Mouse (Mus musculus) midbrain, embryonic 14.5 days (tissue): Measurements from ENCODE around the gene Gmeb1. TPM values are rescaled to one million over a fixed set of nuclear protein-coding genes. Genes with fewer than 3 reads are reported as not detected.

Experiments
- ATAC-seq: fragments of 200-750 bp; cut with Nextera tagmentation; 2 replicates; pipeline ENCODE4 v1.8.0; 2017; ENCODE audit warnings: moderate number of reproducible peaks, moderate library complexity; ENCODE audit not compliant: low FRiP score, low TSS enrichment
- DNase-seq: peaks from one replicate; pipeline ENCODE4 v3.0.0-alpha.2; 2015
- H3K27ac ChIP-seq: fragments of 300-500 bp; sonication (generic); replicated peaks from 2 replicates; pipeline ENCODE4 v1.5.1; 2014; ENCODE audit warnings: mild to moderate bottlenecking, low read depth, low read length, moderate library complexity
- H3K27me3 ChIP-seq: fragments of 300-500 bp; sonication (generic); 2 replicates; pipeline ENCODE4 v1.6.1; 2014; ENCODE audit warnings: low read length, control low read depth, mixed read lengths; ENCODE audit not compliant: control insufficient read depth, insufficient read depth
- H3K36me3 ChIP-seq: fragments of 300-500 bp; sonication (generic); 2 replicates; pipeline ENCODE4 v1.6.1; 2014; ENCODE audit warnings: low read length, control low read depth; ENCODE audit not compliant: control insufficient read depth, insufficient read depth
- H3K4me1 ChIP-seq: fragments of 300-500 bp; sonication (generic); 2 replicates; pipeline ENCODE4 v1.6.1; 2014; ENCODE audit warnings: mild to moderate bottlenecking, antibody characterized with exemption, low read length, control low read depth; ENCODE audit not compliant: control insufficient read depth, insufficient read depth
- H3K4me2 ChIP-seq: fragments of 300-500 bp; sonication (generic); 2 replicates; pipeline ENCODE4 v1.6.1; 2014; ENCODE audit warnings: mild to moderate bottlenecking, low read length, moderate library complexity
- H3K4me3 ChIP-seq: fragments of 300-500 bp; sonication (generic); replicated peaks from 2 replicates; pipeline ENCODE4 v1.5.1; 2014; ENCODE audit warnings: low read depth, low read length
- H3K9ac ChIP-seq: fragments of 300-500 bp; sonication (generic); replicated peaks from 2 replicates; pipeline ENCODE4 v1.6.1; 2014; ENCODE audit warnings: mild to moderate bottlenecking, low read length, moderate library complexity
- H3K9me3 ChIP-seq: fragments of 300-500 bp; sonication (generic); 2 replicates; pipeline ENCODE4 v1.6.1; 2016; ENCODE audit warnings: low read length, control low read depth, mixed read lengths; ENCODE audit not compliant: control insufficient read depth
- WGBS: fragments of 180-500 bp; shearing (Covaris S2); extraction: QIAGEN DNeasy Blood & Tissue Kit; methylation state at CpG from one replicate; pipeline ENCODE4 v1.1.7; 2014; 5-methylcytosine and 5-hydroxymethylcytosine counted together
- polyA plus RNA-seq: library from polyadenylated mRNA; unstranded; fragments of >200 nt; fragmentation: Nextera tagmentation; extraction: Ambion mirVana; gene quantifications from 2 replicates; pipeline ENCODE4 v1.2.1, GENCODE M21; 2014

Gmeb1 gene
- polyA plus RNA-seq, 1 experiment from 2014 or later, result 46.5 TPM

DNA sequence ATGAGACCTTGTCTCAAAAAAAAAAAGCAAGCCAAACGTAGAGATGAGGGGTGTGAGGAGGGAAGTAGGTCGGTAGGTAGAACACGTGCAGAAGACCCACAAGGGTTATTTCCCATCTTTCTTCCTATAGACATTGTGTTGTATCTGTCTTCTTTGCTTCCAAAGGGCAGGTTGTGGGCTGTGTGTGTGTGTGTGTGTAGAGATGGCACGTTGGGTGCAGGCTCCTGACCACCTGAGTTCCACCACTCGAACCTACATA, 885 bp upstream of the Gmeb1 start:
- DNase-seq (no peak), ATAC-seq (no peak)
- peaks cover 20% of the 10 kb centered on the region for H3K4me1 ChIP-seq
- no peak overlapping the region for H3K4me3 ChIP-seq
- no peaks in the 10 kb centered on the region for H3K36me3 ChIP-seq
- H3K9me3 ChIP-seq, result no peaks in the 10 kb centered on the region
- H3K27me3 ChIP-seq, result no peaks in the 10 kb centered on the region
- no peak overlapping the region for H3K9ac ChIP-seq
- no peak overlapping the region for H3K27ac ChIP-seq
- WGBS, result 87% methylated on average over 5 of the region's 5 CpGs
- H3K4me2 ChIP-seq, result no peak overlapping the region

DNA sequence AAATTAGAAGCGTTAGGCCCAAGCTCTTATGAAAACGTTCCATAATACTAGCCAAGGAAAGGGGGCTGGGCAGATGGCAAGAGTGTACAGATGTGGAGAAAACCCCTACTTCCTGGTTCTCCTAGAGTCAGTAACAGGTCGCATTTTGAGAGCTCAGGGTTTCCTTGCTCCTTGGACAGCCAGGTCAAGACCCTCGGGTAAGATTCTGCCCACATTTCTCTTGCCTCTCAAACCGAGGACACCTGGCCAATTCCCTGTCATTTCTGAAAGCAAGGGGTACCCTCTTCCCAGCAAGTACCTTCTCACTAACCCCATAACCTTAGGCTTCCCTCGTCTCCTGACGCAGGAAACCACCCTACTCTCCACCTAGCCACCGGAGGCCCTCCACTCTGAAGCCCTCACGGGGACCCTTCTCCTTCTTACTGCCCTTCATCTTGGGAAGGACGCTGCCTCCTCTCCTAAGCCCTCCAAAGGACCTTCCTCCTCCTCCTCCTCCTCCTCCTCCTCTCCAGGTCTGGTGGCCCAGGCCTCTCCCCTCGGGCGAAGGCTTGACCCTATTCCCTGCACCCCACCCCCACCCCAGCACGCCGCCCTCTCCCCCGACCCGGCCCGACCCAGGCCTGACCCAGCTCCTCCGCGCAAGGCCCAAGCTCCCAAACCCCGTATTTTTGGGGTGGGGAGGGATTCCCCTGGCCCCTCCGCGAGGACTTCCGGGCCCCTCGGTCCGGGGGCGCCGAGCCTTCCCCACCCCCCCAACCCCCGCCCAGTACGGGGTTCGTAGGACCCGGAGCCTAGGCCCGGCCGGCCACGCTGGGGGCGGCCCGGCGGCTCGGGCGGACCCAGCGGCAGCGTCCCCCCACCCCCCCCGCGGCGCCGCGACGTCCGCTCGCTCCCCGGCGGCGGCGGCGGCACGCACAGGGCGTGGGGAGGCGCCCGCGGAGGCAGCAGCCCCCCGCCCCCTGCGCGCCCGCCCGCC, 710 bp downstream of the Gmeb1 start:
- no peaks in the 10 kb centered on the region for H3K9me3 ChIP-seq
- peak overlapping the region; percentile 93 for H3K27ac ChIP-seq
- H3K36me3 ChIP-seq, result no peaks in the 10 kb centered on the region
- H3K4me2 ChIP-seq, result peak overlapping the region; percentile 89
- H3K9ac ChIP-seq, result peak overlapping the region; percentile 96
- peaks cover 20% of the 10 kb centered on the region for H3K4me1 ChIP-seq
- WGBS, result 4% methylated on average over 51 of the region's 64 CpGs
- ATAC-seq (peak; percentile 86), DNase-seq (peak; percentile 86)
- peak overlapping the region; percentile 75 for H3K4me3 ChIP-seq
- no peaks in the 10 kb centered on the region for H3K27me3 ChIP-seq

GRCm38 (mm10) chr4:132259248-132259647, 2.2 kb downstream of the Gmeb1 start:
- H3K9ac ChIP-seq, result peak overlapping the region; percentile 4; the same call in 1 of the 2 replicates
- no peaks in the 10 kb centered on the region for H3K9me3 ChIP-seq
- 94% methylated on average over 4 of the region's 4 CpGs for WGBS
- ATAC-seq, result no peak
- H3K4me2 ChIP-seq, result no peak overlapping the region
- H3K4me3 ChIP-seq, result 0 out of 2 replicates have a peak overlapping the region, but pooled peaks have one; percentile 75
- DNase-seq, result no peak
- H3K27me3 ChIP-seq, result no peaks in the 10 kb centered on the region
- H3K27ac ChIP-seq, result no peak overlapping the region
- H3K4me1 ChIP-seq, result peaks cover 20% of the 10 kb centered on the region
- H3K36me3 ChIP-seq, result no peaks in the 10 kb centered on the region

- H3K27ac ChIP-seq, result no peak overlapping the region
- no peaks in the 10 kb centered on the region for H3K27me3 ChIP-seq
- ATAC-seq (no peak), DNase-seq (no peak)
- H3K9me3 ChIP-seq, result no peaks in the 10 kb centered on the region
- H3K4me3 ChIP-seq, result no peak overlapping the region
- no peak overlapping the region for H3K9ac ChIP-seq
- peaks cover 7% of the 10 kb centered on the region for H3K36me3 ChIP-seq
- 94% methylated on average over 3 of the region's 3 CpGs for WGBS
- no peak overlapping the region for H3K4me2 ChIP-seq
- peaks cover 14% of the 10 kb centered on the region for H3K4me1 ChIP-seq
Observed at GRCm38 (mm10) chr4:132256384-132256783, 5.0 kb downstream of the Gmeb1 start.

DNA sequence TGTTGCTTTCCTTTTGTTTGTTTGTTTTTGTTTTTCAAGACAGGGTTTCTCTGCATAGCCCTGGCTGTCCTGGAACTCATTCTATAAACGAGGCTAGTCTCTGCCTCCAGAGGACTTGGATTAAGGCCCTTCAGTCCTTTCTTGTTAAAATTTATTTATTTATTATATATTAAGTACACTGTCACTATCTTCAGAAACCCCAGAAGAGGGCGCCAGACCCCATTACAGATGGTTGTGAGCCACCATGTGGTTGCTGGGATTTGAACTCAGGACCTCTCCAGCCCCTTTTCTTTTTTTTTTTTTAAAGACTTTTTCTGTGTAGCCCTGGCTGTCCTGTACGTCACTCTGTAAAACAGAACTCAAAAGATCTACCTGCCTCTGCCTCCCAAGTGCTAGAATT, 6.4 kb downstream of the Gmeb1 start:
- Histone ChIP-seq H3K4me2 (no peak overlapping the region), H3K9me3 (no peaks in the 10 kb centered on the region), H3K9ac (no peak overlapping the region), H3K27ac (no peak overlapping the region), H3K4me3 (no peak overlapping the region), H3K27me3 (no peaks in the 10 kb centered on the region), H3K36me3 (peaks cover 19% of the 10 kb centered on the region), H3K4me1 (peaks cover 8% of the 10 kb centered on the region)
- DNase-seq (no peak), ATAC-seq (no peak)
- WGBS, result 79% methylated on average over 3 of the region's 3 CpGs

DNA sequence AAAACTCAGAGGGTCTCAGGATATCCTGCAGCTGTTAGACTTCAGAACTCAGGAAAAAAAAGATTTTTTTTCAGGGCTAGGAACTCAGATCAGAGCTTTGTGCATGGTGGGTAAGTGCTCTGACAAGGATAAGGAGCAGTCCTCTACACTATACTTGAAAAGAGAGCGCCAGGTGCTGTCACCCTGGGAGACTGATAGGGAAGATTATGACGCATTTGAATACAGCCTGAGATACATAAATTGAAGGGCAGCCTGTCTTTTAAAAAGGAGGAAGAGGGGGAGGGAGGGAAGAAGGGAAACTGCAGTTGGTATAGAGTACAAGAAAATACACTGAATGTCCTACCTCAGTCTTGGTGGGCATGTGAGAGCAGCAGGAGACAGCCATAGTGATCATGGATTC, 7.8 kb downstream of the Gmeb1 start:
- H3K9me3 ChIP-seq, result no peaks in the 10 kb centered on the region
- no peak overlapping the region for H3K4me3 ChIP-seq
- H3K9ac ChIP-seq, result no peak overlapping the region
- H3K4me2 ChIP-seq, result no peak overlapping the region
- no peaks in the 10 kb centered on the region for H3K4me1 ChIP-seq
- no peak for DNase-seq
- no peak for ATAC-seq
- H3K27me3 ChIP-seq, result no peaks in the 10 kb centered on the region
- 0 out of 2 replicates have a peak overlapping the region, but pooled peaks have one; percentile 13 for H3K27ac ChIP-seq
- peaks cover 31% of the 10 kb centered on the region for H3K36me3 ChIP-seq
- 82% methylated on average over 2 of the region's 2 CpGs for WGBS

DNA sequence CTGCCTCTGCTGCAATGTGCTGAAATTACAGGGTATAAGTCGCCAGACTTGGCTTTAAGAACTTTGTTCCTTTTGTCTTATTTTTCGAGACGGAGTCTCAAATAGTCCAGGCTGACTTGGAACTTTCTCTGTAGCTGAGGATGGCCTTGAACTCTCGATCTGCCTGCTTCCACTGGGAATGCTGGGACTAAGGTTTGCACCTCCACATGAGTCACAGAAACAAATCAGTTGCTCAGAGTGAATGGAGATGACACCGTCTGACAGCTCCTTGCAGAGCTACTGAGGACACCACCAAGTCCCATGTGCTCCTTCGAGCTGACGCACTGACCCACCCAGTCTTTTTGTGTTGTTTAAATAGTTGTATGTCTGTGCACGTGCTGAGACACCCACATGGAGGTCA, 8.3 kb downstream of the Gmeb1 start:
- no peaks in the 10 kb centered on the region for H3K27me3 ChIP-seq
- ATAC-seq (no peak), DNase-seq (no peak)
- H3K4me1 ChIP-seq, result no peaks in the 10 kb centered on the region
- no peak overlapping the region for H3K27ac ChIP-seq
- no peaks in the 10 kb centered on the region for H3K9me3 ChIP-seq
- no peak overlapping the region for H3K4me2 ChIP-seq
- H3K4me3 ChIP-seq, result no peak overlapping the region
- H3K9ac ChIP-seq, result no peak overlapping the region
- peaks cover 35% of the 10 kb centered on the region for H3K36me3 ChIP-seq
- 90% methylated on average over 8 of the region's 8 CpGs for WGBS

- H3K4me1 ChIP-seq, result no peaks in the 10 kb centered on the region
- H3K27ac ChIP-seq, result no peak overlapping the region
- WGBS, result 96% methylated on average over 9 of the region's 9 CpGs
- H3K4me3 ChIP-seq, result no peak overlapping the region
- no peak overlapping the region for H3K4me2 ChIP-seq
- H3K36me3 ChIP-seq, result peaks cover 48% of the 10 kb centered on the region
- ATAC-seq (no peak), DNase-seq (no peak)
- H3K9me3 ChIP-seq, result no peaks in the 10 kb centered on the region
- no peaks in the 10 kb centered on the region for H3K27me3 ChIP-seq
- no peak overlapping the region for H3K9ac ChIP-seq
Observed at GRCm38 (mm10) chr4:132251596-132251995, 9.8 kb downstream of the Gmeb1 start.

GRCm38 (mm10) chr4:132247451-132247997, 13.9 kb downstream of the Gmeb1 start:
- H3K4me2 ChIP-seq, result no peak overlapping the region
- ATAC-seq (no peak), DNase-seq (no peak)
- H3K9me3 ChIP-seq, result no peaks in the 10 kb centered on the region
- no peaks in the 10 kb centered on the region for H3K27me3 ChIP-seq
- WGBS, result 92% methylated on average over 5 of the region's 5 CpGs
- no peak overlapping the region for H3K9ac ChIP-seq
- no peaks in the 10 kb centered on the region for H3K4me1 ChIP-seq
- H3K36me3 ChIP-seq, result peaks cover 73% of the 10 kb centered on the region
- no peak overlapping the region for H3K27ac ChIP-seq
- no peak overlapping the region for H3K4me3 ChIP-seq
